Mouse (Mus musculus): ENCODE data around the gene Txn1.

Txn1 gene

GRCm38 (mm10) chr4:57937292-57937691 is 18.9 kb downstream of the Txn1 start:
- DNase-seq: no peak

GRCm38 (mm10) chr4:57934181-57934580 is 22.0 kb downstream of the Txn1 start:
- DNase-seq: no peak

- peak; percentile 36 for DNase-seq
Measured at GRCm38 (mm10) chr4:57930559-57931170, 25.5 kb downstream of the Txn1 start.

- DNase-seq: peak; percentile 46
Measured at GRCm38 (mm10) chr4:57927464-57928205, 28.6 kb downstream of the Txn1 start.

- no peak for DNase-seq
Measured at GRCm38 (mm10) chr4:57924556-57925071, 31.6 kb downstream of the Txn1 start.

GRCm38 (mm10) chr4:57922171-57922570 is 34.0 kb downstream of the Txn1 start:
- DNase-seq: no peak

GRCm38 (mm10) chr4:57920522-57920921 is 35.7 kb downstream of the Txn1 start:
- no peak for DNase-seq

GRCm38 (mm10) chr4:57919494-57920423 is 36.5 kb downstream of the Txn1 start:
- DNase-seq: no peak

- DNase-seq: no peak
Measured at GRCm38 (mm10) chr4:57916711-57917110, 39.5 kb downstream of the Txn1 start.

GRCm38 (mm10) chr4:57916201-57916661 is 40.0 kb downstream of the Txn1 start, which contains the start of gene D630039A03Rik:
Gene D630039A03Rik, minus strand, starts transcription at chr4:57916297.
- peak; percentile 28 for DNase-seq

GRCm38 (mm10) chr4:57915216-57915965 is 40.8 kb downstream of the Txn1 start:
- DNase-seq: peak; percentile 49

- DNase-seq: no peak
Measured at GRCm38 (mm10) chr4:57914193-57915190, 41.7 kb downstream of the Txn1 start.

GRCm38 (mm10) chr4:57913021-57913420 is 43.2 kb downstream of the Txn1 start:
- DNase-seq: no peak

GRCm38 (mm10) chr4:57908860-57909259 is 47.4 kb downstream of the Txn1 start:
- no peak for DNase-seq

- no peak for DNase-seq
Measured at GRCm38 (mm10) chr4:57906708-57907107, 49.5 kb downstream of the Txn1 start.

- peak; percentile 51 for DNase-seq
Measured at GRCm38 (mm10) chr4:57904638-57905037, 51.6 kb downstream of the Txn1 start.

- peak; percentile 79 for DNase-seq
Measured at GRCm38 (mm10) chr4:57904211-57904610, 52.0 kb downstream of the Txn1 start.

- no peak for DNase-seq
Measured at GRCm38 (mm10) chr4:57902619-57903018, 53.6 kb downstream of the Txn1 start.

GRCm38 (mm10) chr4:57901210-57901609 is 55.0 kb downstream of the Txn1 start:
- DNase-seq: peak; percentile 68

GRCm38 (mm10) chr4:57896631-57897030 is 59.6 kb downstream of the Txn1 start:
- no peak for DNase-seq

GRCm38 (mm10) chr4:57895902-57896301 is 60.3 kb downstream of the Txn1 start:
- no peak for DNase-seq
